Mouse (Mus musculus) MEL (cell line): ENCODE results near the gene Ublcp1. TPM values are rescaled to one million over a fixed set of nuclear protein-coding genes. Genes with fewer than 3 reads are reported as not detected.

Source experiments
- DNase-seq: peaks from one replicate; pipeline ENCODE4 v3.0.0; 2011; ENCODE audit warnings: low read depth, low spot score
- H3K27ac ChIP-seq: 2 replicates; pipeline ENCODE4 v1.5.1; 2012; ENCODE audit warnings: low read depth, mild to moderate bottlenecking, control low read depth, low read length, moderate library complexity; ENCODE audit not compliant: control insufficient read depth
- H3K27me3 ChIP-seq, 2 experiments: fragments of 150-350 bp in 1 of 2; sonication (generic) in 1 of 2; 2 replicates each; pipeline ENCODE4 v1.6.1; 2012; ENCODE audit warnings: low read length in 2 of 2, mild to moderate bottlenecking in 2 of 2, improper control_type of control experiment in 1 of 2, moderate library complexity in 1 of 2; ENCODE audit not compliant: insufficient read depth in 2 of 2, control insufficient read depth in 1 of 2
- H3K36me3 ChIP-seq, 2 experiments: 2 replicates each; pipeline ENCODE4 v1.6.1; 2012 to 2014; ENCODE audit warnings: low read length in 2 of 2, improper control_type of control experiment in 1 of 2, inconsistent platforms in 1 of 2, mild to moderate bottlenecking in 1 of 2; ENCODE audit not compliant: insufficient read depth in 2 of 2, control insufficient read depth in 1 of 2
- H3K4me1 ChIP-seq, 2 experiments: fragments of 150-350 bp in 1 of 2; sonication (generic) in 1 of 2; 2 replicates each; pipeline ENCODE4 v1.6.1; 2012; ENCODE audit warnings: low read length in 2 of 2, improper control_type of control experiment in 1 of 2, mild to moderate bottlenecking in 1 of 2; ENCODE audit not compliant: insufficient read depth in 2 of 2, control insufficient read depth in 1 of 2
- H3K4me3 ChIP-seq, 2 experiments: fragments of 150-350 bp in 1 of 2; sonication (generic) in 1 of 2; 2 replicates each; pipeline ENCODE4 v1.5.1; 2012; ENCODE audit warnings: low read depth in 2 of 2, low read length in 2 of 2, mild to moderate bottlenecking in 2 of 2, moderate library complexity in 2 of 2, control low read depth in 1 of 2, improper control_type of control experiment in 1 of 2; ENCODE audit not compliant: control insufficient read depth in 1 of 2, insufficient read depth in 1 of 2
- H3K79me2 ChIP-seq: 2 replicates; pipeline ENCODE4 v1.6.1; 2012; ENCODE audit warnings: mild to moderate bottlenecking, low read length, moderate library complexity; ENCODE audit not compliant: control insufficient read depth, poor library complexity, insufficient read depth
- H3K9ac ChIP-seq: 2 replicates; pipeline ENCODE4 v1.6.1; 2012; ENCODE audit warnings: low read depth, mild to moderate bottlenecking, control low read depth, low read length, moderate library complexity; ENCODE audit not compliant: control insufficient read depth, poor library complexity, severe bottlenecking
- H3K9me3 ChIP-seq: fragments of 150-350 bp; sonication (generic); replicated peaks from 2 replicates; pipeline ENCODE4 v1.6.1; 2012; ENCODE audit warnings: mild to moderate bottlenecking, low read length, improper control_type of control experiment, moderate library complexity; ENCODE audit not compliant: insufficient read depth
- BHLHE40 ChIP-seq: IDR thresholded peaks from 2 replicates; pipeline ENCODE4 v1.6.1; 2012; ENCODE audit warnings: low read depth, mild to moderate bottlenecking, inconsistent platforms, low read length, improper control_type of control experiment, borderline replicate concordance
- CTCF ChIP-seq, 3 experiments: IDR thresholded peaks in 2 of 3; conservative IDR thresholded peaks in 1 of 3; 2 replicates each; pipeline ENCODE4 v1.5.1; 2011 to 2012; ENCODE audit warnings: low read length in 3 of 3, low read depth in 2 of 3, mild to moderate bottlenecking in 2 of 3, improper control_type of control experiment in 1 of 3, inconsistent platforms in 1 of 3, mixed read lengths in 1 of 3, moderate library complexity in 1 of 3; ENCODE audit not compliant: control insufficient read depth in 1 of 3, insufficient read depth in 1 of 3, poor library complexity in 1 of 3, severe bottlenecking in 1 of 3
- GABPA ChIP-seq: IDR thresholded peaks from 2 replicates; pipeline ENCODE4 v1.6.1; 2012; ENCODE audit warnings: low read depth, mild to moderate bottlenecking, inconsistent platforms, low read length, improper control_type of control experiment, moderate library complexity
- GATA1 ChIP-seq: IDR thresholded peaks from 2 replicates; pipeline ENCODE4 v1.6.1; 2011; ENCODE audit warnings: low read depth, low read length, improper control_type of control experiment
- MAX ChIP-seq: IDR thresholded peaks from 2 replicates; pipeline ENCODE4 v1.6.1; 2011; ENCODE audit warnings: low read length, improper control_type of control experiment
- MAZ ChIP-seq: IDR thresholded peaks from 2 replicates; pipeline ENCODE4 v1.6.1; 2012; ENCODE audit warnings: low read depth, mild to moderate bottlenecking, inconsistent platforms, low read length, improper control_type of control experiment
- MEF2A ChIP-seq: IDR thresholded peaks from 2 replicates; pipeline ENCODE4 v1.6.1; 2014; ENCODE audit warnings: low read depth, mild to moderate bottlenecking, inconsistent platforms, low read length, improper control_type of control experiment; ENCODE audit not compliant: poor library complexity, insufficient replicate concordance, severe bottlenecking; ENCODE audit errors: extremely low read depth
- MXI1 ChIP-seq: IDR thresholded peaks from 2 replicates; pipeline ENCODE4 v1.6.1; 2011; ENCODE audit warnings: mild to moderate bottlenecking, low read depth, low read length, improper control_type of control experiment
- NELFE ChIP-seq: IDR thresholded peaks from 2 replicates; pipeline ENCODE4 v1.6.1; 2011; ENCODE audit warnings: low read depth, low read length, improper control_type of control experiment
- POLR2A ChIP-seq, 2 experiments: IDR thresholded peaks; 2 replicates each; pipeline ENCODE4 v1.6.1; 2011 to 2012; ENCODE audit warnings: low read length in 2 of 2, mild to moderate bottlenecking in 2 of 2, control low read depth in 1 of 2, improper control_type of control experiment in 1 of 2, low read depth in 1 of 2, moderate library complexity in 1 of 2; ENCODE audit not compliant: control insufficient read depth in 1 of 2, insufficient read depth in 1 of 2, poor library complexity in 1 of 2
- RAD21 ChIP-seq: IDR thresholded peaks from 2 replicates; pipeline ENCODE4 v1.6.1; 2011; ENCODE audit warnings: mild to moderate bottlenecking, low read depth, low read length, improper control_type of control experiment
- RCOR1 ChIP-seq: IDR thresholded peaks from 2 replicates; pipeline ENCODE4 v1.6.1; 2012; ENCODE audit warnings: low read depth, mild to moderate bottlenecking, inconsistent platforms, low read length, improper control_type of control experiment
- USF1 ChIP-seq: IDR thresholded peaks from 2 replicates; pipeline ENCODE4 v1.6.1; 2014; ENCODE audit warnings: low read depth, mild to moderate bottlenecking, inconsistent platforms, low read length, improper control_type of control experiment, moderate library complexity
- USF2 ChIP-seq, 2 experiments: IDR thresholded peaks; 2 replicates each; pipeline ENCODE4 v1.6.1; 2011 to 2012; ENCODE audit warnings: improper control_type of control experiment in 2 of 2, low read length in 2 of 2, borderline replicate concordance in 1 of 2, inconsistent platforms in 1 of 2, low read depth in 1 of 2, mild to moderate bottlenecking in 1 of 2; ENCODE audit not compliant: insufficient read depth in 1 of 2
- ZNF384 ChIP-seq: IDR thresholded peaks from 2 replicates; pipeline ENCODE4 v1.6.1; 2012; ENCODE audit warnings: low read depth, mild to moderate bottlenecking, inconsistent platforms, low read length, improper control_type of control experiment
- polyA plus RNA-seq, 2 experiments: library from polyadenylated mRNA; stranded (reverse) in 1 of 2; unstranded in 1 of 2; fragments of >175 nt in 1 of 2; fragments of >200 nt in 1 of 2; gene quantifications; 2 replicates each; pipeline versions ENCODE4 v1.2.1 to v1.2.4; 2012; ENCODE audit warnings: low replicate concordance in 2 of 2, low read depth in 1 of 2; ENCODE audit not compliant: insufficient read length in 2 of 2, insufficient read depth in 1 of 2, missing spikeins in 1 of 2
- total RNA-seq: library from RNA; depleted of rRNA; stranded (reverse); fragments of 300-350 nt; gene quantifications from 2 replicates; pipeline ENCODE4 v1.2.3, GENCODE M21; 2012

The Ublcp1 gene
- total and polyA plus RNA-seq, 3 experiments: 21.1 to 22.2 TPM; not detected in 1

- TF ChIP-seq RCOR1 (peak; percentile 94), GABPA (no peak), ZNF384 (no peak), POLR2A (IDR thresholded peaks at IDR 0.05; ENCODE audit: control insufficient read depth in 1 of 2, insufficient read depth in 1 of 2, low read depth in 1 of 2, low read length in 2 of 2, poor library complexity in 1 of 2) (no peak), CTCF (IDR thresholded peaks at IDR 0.05 in 2 of 3, conservative IDR thresholded peaks at IDR 0.05 in 1 of 3; ENCODE audit: control insufficient read depth in 1 of 3, insufficient read depth in 1 of 3, low read depth in 2 of 3, low read length in 3 of 3, poor library complexity in 1 of 3, severe bottlenecking in 1 of 3) (no peak), RAD21 (no peak), MXI1 (peak; percentile 71)
These were observed 459 bp downstream of the Ublcp1 start (continued) for GRCm38 (mm10) chr11:44469646-44470431.

GRCm38 (mm10) chr11:44468306-44468790 lies 1.9 kb downstream of the Ublcp1 start:
- Histone ChIP-seq H3K79me2 (peaks cover 5% of the 10 kb centered on the region; the same call in 1 of the 2 replicates), H3K9ac (no peak overlapping the region), H3K9me3 (no peaks in the 10 kb centered on the region), H3K36me3 (peaks cover 0 to 28% of the 10 kb centered on the region in 2 experiments; a peak in 2 of 4 replicates), H3K27ac (no peak overlapping the region), H3K4me1 (peaks cover 3 to 19% of the 10 kb centered on the region in 2 experiments; a peak in 3 of 4 replicates), H3K27me3 (no peaks in the 10 kb centered on the region), H3K4me3 (no peak overlapping the region)
- TF ChIP-seq NELFE (no peak), ZNF384 (peak; percentile 37; the same call in 1 of the 2 replicates)
- DNase-seq: peak; percentile 35

- Histone ChIP-seq H3K27me3 (no peaks in the 10 kb centered on the region), H3K9me3 (no peaks in the 10 kb centered on the region), H3K4me3 (no peak overlapping the region), H3K4me1 (peaks cover 2 to 18% of the 10 kb centered on the region in 2 experiments; a peak in 3 of 4 replicates), H3K9ac (no peak overlapping the region), H3K36me3 (peaks cover 0 to 23% of the 10 kb centered on the region in 2 experiments; a peak in 2 of 4 replicates), H3K27ac (no peak overlapping the region; the same call in 1 of the 2 replicates), H3K79me2 (peaks cover 5% of the 10 kb centered on the region; the same call in 1 of the 2 replicates)
- DNase-seq: peak; percentile 50
- TF ChIP-seq MAZ (no peak), BHLHE40 (peak; percentile 56; the same call in 1 of the 2 replicates), MXI1 (peak; percentile 40; the same call in 1 of the 2 replicates), MAX (peak; percentile 51; the same call in 1 of the 2 replicates), USF1 (peak; percentile 79), USF2 (IDR thresholded peaks at IDR 0.05; ENCODE audit: borderline replicate concordance in 1 of 2, insufficient read depth in 1 of 2, low read depth in 1 of 2, low read length in 2 of 2) (0 out of 4 replicates have a peak, but pooled peaks of 1 of the 2 experiments have one; percentile 23), MEF2A (no peak), GATA1 (peak; percentile 26; the same call in 1 of the 2 replicates), NELFE (no peak)
These were observed 3.3 kb downstream of the Ublcp1 start for GRCm38 (mm10) chr11:44466949-44467442.
